Mouse (Mus musculus): ENCODE results near the gene Myh11. TPM values are rescaled to one million over a fixed set of nuclear protein-coding genes. Genes with fewer than 3 reads are reported as not detected.

Myh11 gene
- 0.02 and 0.21 TPM in 2 replicates for polyA plus RNA-seq (2016; fragmentation: Nextera tagmentation; extraction: Ambion mirVana)

GRCm38 (mm10) chr16:14291223-14291622 lies at the start of gene Myh11:
TSS of gene Myh11 (minus strand) at chr16:14291372.
- Histone ChIP-seq H3K27me3 (ENCODE audit: low read depth, poor library complexity, severe bottlenecking) (peaks cover 36% of the 10 kb centered on the region), H3K9me3 (replicated peaks) (no peaks in the 10 kb centered on the region), H3K36me3 (no peaks in the 10 kb centered on the region), H3K27ac (replicated peaks) (no peak within 1 kb of the TSS; the same call in 1 of the 2 replicates), H3K4me1 (peaks cover 7% of the 10 kb centered on the region; the same call in 1 of the 2 replicates), H3K4me3 (peak within 1 kb of the TSS; percentile 42)
- WGBS = 6% methylated on average over 16 of the region's 16 CpGs
- peak; percentile 67 for DNase-seq (ENCODE audit: low spot score)

- H3K4me3 ChIP-seq = no peak overlapping the region
- no peaks in the 10 kb centered on the region for H3K36me3 ChIP-seq
- H3K27ac ChIP-seq (replicated peaks) = no peak overlapping the region
- WGBS = 70% methylated on average over 1 of the region's 1 CpGs
- H3K9me3 ChIP-seq (replicated peaks) = no peaks in the 10 kb centered on the region
- H3K4me1 ChIP-seq = no peaks in the 10 kb centered on the region
- H3K27me3 ChIP-seq (ENCODE audit: low read depth, poor library complexity, severe bottlenecking) = no peaks in the 10 kb centered on the region
- DNase-seq (ENCODE audit: low spot score) = no peak
Measured at GRCm38 (mm10) chr16:14328156-14328555, 37.0 kb upstream of the Myh11 start.

- H3K4me1 ChIP-seq = peaks cover 18% of the 10 kb centered on the region
- no peak overlapping the region for H3K4me3 ChIP-seq
- no peaks in the 10 kb centered on the region for H3K36me3 ChIP-seq
- DNase-seq (ENCODE audit: low spot score) = no peak
- no peaks in the 10 kb centered on the region for H3K9me3 ChIP-seq (replicated peaks)
- H3K27ac ChIP-seq (replicated peaks) = no peak overlapping the region
- 52% methylated on average over 1 of the region's 1 CpGs for WGBS
- H3K27me3 ChIP-seq (ENCODE audit: low read depth, poor library complexity, severe bottlenecking) = no peaks in the 10 kb centered on the region
Measured at GRCm38 (mm10) chr16:14320494-14320893, 29.3 kb upstream of the Myh11 start.

- Histone ChIP-seq H3K27me3 (ENCODE audit: low read depth, poor library complexity, severe bottlenecking) (no peaks in the 10 kb centered on the region), H3K4me3 (no peak overlapping the region), H3K4me1 (peaks cover 20% of the 10 kb centered on the region), H3K9me3 (replicated peaks) (no peaks in the 10 kb centered on the region), H3K27ac (replicated peaks) (no peak overlapping the region), H3K36me3 (peaks cover 2% of the 10 kb centered on the region; the same call in 1 of the 2 replicates)
- 86% methylated on average over 3 of the region's 3 CpGs for WGBS
- DNase-seq (ENCODE audit: low spot score) = no peak
Measured at GRCm38 (mm10) chr16:14319681-14320080, 28.5 kb upstream of the Myh11 start.

GRCm38 (mm10) chr16:14316884-14317876 lies 26.0 kb upstream of the Myh11 start, which contains the start of gene Fopnl:
TSS of gene Fopnl (minus strand) at chr16:14317405.
- peak within 1 kb of the TSS; percentile 96 for H3K27ac ChIP-seq (replicated peaks)
- WGBS = 5% methylated on average over 51 of the region's 51 CpGs
- peaks cover 25% of the 10 kb centered on the region for H3K36me3 ChIP-seq
- no peaks in the 10 kb centered on the region for H3K27me3 ChIP-seq (ENCODE audit: low read depth, poor library complexity, severe bottlenecking)
- H3K9me3 ChIP-seq (replicated peaks) = no peaks in the 10 kb centered on the region
- H3K4me1 ChIP-seq = peaks cover 20% of the 10 kb centered on the region
- H3K4me3 ChIP-seq = peak within 1 kb of the TSS; percentile 69
- DNase-seq (ENCODE audit: low spot score) = peak; percentile 94

- Histone ChIP-seq H3K9me3 (replicated peaks) (no peaks in the 10 kb centered on the region), H3K4me3 (no peak overlapping the region), H3K27ac (replicated peaks) (no peak overlapping the region), H3K4me1 (peaks cover 23% of the 10 kb centered on the region), H3K27me3 (ENCODE audit: low read depth, poor library complexity, severe bottlenecking) (no peaks in the 10 kb centered on the region), H3K36me3 (peaks cover 67% of the 10 kb centered on the region)
- DNase-seq (ENCODE audit: low spot score) = no peak
- WGBS = 88% methylated on average over 7 of the region's 7 CpGs
Measured at GRCm38 (mm10) chr16:14312914-14313313, 21.7 kb upstream of the Myh11 start.

GRCm38 (mm10) chr16:14311371-14311770 lies 20.2 kb upstream of the Myh11 start:
- 45% methylated on average over 6 of the region's 6 CpGs for WGBS
- no peak overlapping the region for H3K27ac ChIP-seq (replicated peaks)
- H3K27me3 ChIP-seq (ENCODE audit: low read depth, poor library complexity, severe bottlenecking) = no peaks in the 10 kb centered on the region
- no peaks in the 10 kb centered on the region for H3K9me3 ChIP-seq (replicated peaks)
- peaks cover 13% of the 10 kb centered on the region for H3K4me1 ChIP-seq
- H3K36me3 ChIP-seq = peaks cover 82% of the 10 kb centered on the region
- H3K4me3 ChIP-seq = no peak overlapping the region
- peak; percentile 20 for DNase-seq (ENCODE audit: low spot score)

- 93% methylated on average over 3 of the region's 3 CpGs for WGBS
- Histone ChIP-seq H3K36me3 (peaks cover 92% of the 10 kb centered on the region), H3K4me1 (0 out of 2 replicates have a peak, but pooled peaks cover 3% of the 10 kb centered on the region), H3K4me3 (no peak overlapping the region), H3K9me3 (replicated peaks) (no peaks in the 10 kb centered on the region), H3K27me3 (ENCODE audit: low read depth, poor library complexity, severe bottlenecking) (no peaks in the 10 kb centered on the region), H3K27ac (replicated peaks) (no peak overlapping the region)
- DNase-seq (ENCODE audit: low spot score) = no peak
Measured at GRCm38 (mm10) chr16:14309833-14310232, 18.7 kb upstream of the Myh11 start.

- peaks cover 9% of the 10 kb centered on the region for H3K4me1 ChIP-seq
- no peak overlapping the region for H3K4me3 ChIP-seq
- H3K9me3 ChIP-seq (replicated peaks) = no peaks in the 10 kb centered on the region
- peaks cover 91% of the 10 kb centered on the region for H3K36me3 ChIP-seq
- DNase-seq (ENCODE audit: low spot score) = no peak
- WGBS = 87% methylated on average over 6 of the region's 6 CpGs
- no peaks in the 10 kb centered on the region for H3K27me3 ChIP-seq (ENCODE audit: low read depth, poor library complexity, severe bottlenecking)
- H3K27ac ChIP-seq (replicated peaks) = no peak overlapping the region
Measured at GRCm38 (mm10) chr16:14308245-14309073, 17.3 kb upstream of the Myh11 start.

- peaks cover 91% of the 10 kb centered on the region for H3K36me3 ChIP-seq
- DNase-seq (ENCODE audit: low spot score) = no peak
- H3K9me3 ChIP-seq (replicated peaks) = no peaks in the 10 kb centered on the region
- peaks cover 14% of the 10 kb centered on the region for H3K4me1 ChIP-seq
- H3K27me3 ChIP-seq (ENCODE audit: low read depth, poor library complexity, severe bottlenecking) = no peaks in the 10 kb centered on the region
- no peak overlapping the region for H3K27ac ChIP-seq (replicated peaks)
- H3K4me3 ChIP-seq = no peak overlapping the region
- WGBS = 93% methylated on average over 1 of the region's 1 CpGs
Measured at GRCm38 (mm10) chr16:14307373-14307772, 16.2 kb upstream of the Myh11 start.

- peaks cover 14% of the 10 kb centered on the region for H3K4me1 ChIP-seq
- WGBS = 87% methylated on average over 1 of the region's 1 CpGs
- no peak for DNase-seq (ENCODE audit: low spot score)
- no peaks in the 10 kb centered on the region for H3K27me3 ChIP-seq (ENCODE audit: low read depth, poor library complexity, severe bottlenecking)
- peaks cover 91% of the 10 kb centered on the region for H3K36me3 ChIP-seq
- H3K4me3 ChIP-seq = no peak overlapping the region
- H3K9me3 ChIP-seq (replicated peaks) = no peaks in the 10 kb centered on the region
- no peak overlapping the region for H3K27ac ChIP-seq (replicated peaks)
Measured at GRCm38 (mm10) chr16:14306451-14306850, 15.3 kb upstream of the Myh11 start.

- 94% methylated on average over 3 of the region's 3 CpGs for WGBS
- H3K36me3 ChIP-seq = peaks cover 91% of the 10 kb centered on the region
- no peak overlapping the region for H3K4me3 ChIP-seq
- H3K27me3 ChIP-seq (ENCODE audit: low read depth, poor library complexity, severe bottlenecking) = no peaks in the 10 kb centered on the region
- DNase-seq (ENCODE audit: low spot score) = no peak
- H3K9me3 ChIP-seq (replicated peaks) = no peaks in the 10 kb centered on the region
- H3K4me1 ChIP-seq = peaks cover 11% of the 10 kb centered on the region
- no peak overlapping the region for H3K27ac ChIP-seq (replicated peaks)
Measured at GRCm38 (mm10) chr16:14304791-14305190, 13.6 kb upstream of the Myh11 start.

Data from midbrain, embryonic 10.5 days (tissue).